Mouse (Mus musculus): Measurements from ENCODE around the gene Nrsn2.
"Not testable (repeated sequence)": the region's sequence is repeated elsewhere in the genome, so short reads cannot be mapped to it uniquely, and the experiment has no call there.

Gene Nrsn2

DNA sequence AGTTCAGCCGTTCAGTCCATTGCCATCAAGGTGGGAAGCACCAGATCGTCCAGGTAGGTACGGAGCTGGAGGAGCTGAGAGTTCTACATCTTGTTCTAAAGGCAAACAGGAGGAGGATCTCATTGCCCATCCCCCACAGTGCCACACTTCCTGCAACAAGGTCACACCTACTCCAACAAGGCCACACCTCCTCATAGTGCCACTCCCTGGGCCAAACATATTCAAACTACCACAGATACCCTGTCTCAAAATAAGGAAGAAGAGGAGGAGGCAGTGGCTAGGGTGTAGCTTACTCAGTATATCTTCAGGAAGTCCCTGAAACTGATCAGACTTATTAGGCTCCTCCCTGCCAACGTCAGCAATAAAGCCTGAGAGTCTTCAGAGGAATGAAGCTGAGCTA is 7.8 kb upstream of the Nrsn2 start:
- no peak for DNase-seq (ENCODE audit: low spot score in 2 of 2)

- DNase-seq (ENCODE audit: low spot score in 2 of 2), result no peak
Measured at GRCm38 (mm10) chr2:152375652-152376344, 640 bp downstream of the Nrsn2 start.

DNA sequence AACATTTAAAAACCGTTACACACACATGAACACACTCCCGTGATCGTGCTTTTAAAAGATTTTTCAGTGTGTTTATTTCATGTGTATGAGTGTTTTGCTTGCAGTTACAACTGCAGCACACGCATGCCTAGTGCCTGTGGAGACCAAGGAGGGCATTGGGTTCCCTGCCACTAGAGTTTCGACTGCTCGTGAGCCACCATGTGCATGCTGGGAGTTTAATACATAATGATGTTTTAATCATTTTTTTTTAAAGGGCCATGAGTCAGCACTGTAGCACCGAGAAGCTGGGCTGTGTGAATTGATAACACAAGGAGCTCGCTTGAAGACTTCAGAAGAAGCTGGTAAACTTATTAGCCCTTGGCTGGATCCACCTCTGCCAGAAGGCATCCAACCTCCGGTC is 2.9 kb downstream of the Nrsn2 start:
- no peak for DNase-seq (ENCODE audit: low spot score in 2 of 2)

DNA sequence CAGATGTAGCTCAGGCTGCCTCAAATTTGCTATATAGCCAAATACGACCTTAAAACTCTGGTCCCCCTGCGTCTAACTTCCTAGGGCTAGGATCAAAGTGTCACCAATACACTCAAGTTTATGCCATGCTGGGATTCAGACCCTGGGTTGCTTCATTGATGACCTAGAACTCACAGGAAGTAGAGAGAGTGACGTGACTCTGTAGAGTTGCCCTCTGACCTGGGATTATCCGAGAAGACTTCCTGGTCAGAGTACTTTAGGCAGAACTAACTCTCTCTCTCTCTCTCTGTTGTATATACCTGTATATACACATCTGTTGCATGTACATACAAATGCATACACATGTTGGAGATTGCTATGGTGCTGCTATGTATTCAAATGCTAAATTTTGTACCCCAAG is 3.8 kb downstream of the Nrsn2 start:
- DNase-seq (ENCODE audit: low spot score in 2 of 2), result no peak

DNA sequence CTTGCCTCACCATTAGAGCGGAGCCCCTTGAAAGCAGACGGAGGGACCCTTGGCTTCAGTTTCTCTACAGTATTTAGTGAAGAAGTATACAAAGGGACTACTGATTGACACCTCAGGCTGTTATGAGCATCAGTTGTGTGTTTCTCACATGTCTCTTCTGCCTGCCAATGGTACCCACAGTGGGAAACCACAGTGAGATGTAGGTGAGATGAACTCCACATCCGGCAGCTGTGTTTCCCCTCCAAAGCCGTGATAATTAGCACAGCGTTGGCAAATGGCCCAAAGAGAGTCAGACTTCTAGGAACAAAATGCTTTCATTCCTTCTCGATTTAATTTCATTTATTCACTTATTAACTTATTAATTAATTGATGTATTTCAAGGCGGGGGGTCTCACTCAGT is 4.3 kb downstream of the Nrsn2 start:
- DNase-seq (ENCODE audit: low spot score in 2 of 2), result peak; percentile 67 to 83

- DNase-seq (ENCODE audit: low spot score in 2 of 2), result peak; percentile 50 to 66
Measured at GRCm38 (mm10) chr2:152368532-152369140, 7.8 kb downstream of the Nrsn2 start.

GRCm38 (mm10) chr2:152367917-152368316 is 8.5 kb downstream of the Nrsn2 start:
- DNase-seq (ENCODE audit: low spot score in 2 of 2), result no peak

DNA sequence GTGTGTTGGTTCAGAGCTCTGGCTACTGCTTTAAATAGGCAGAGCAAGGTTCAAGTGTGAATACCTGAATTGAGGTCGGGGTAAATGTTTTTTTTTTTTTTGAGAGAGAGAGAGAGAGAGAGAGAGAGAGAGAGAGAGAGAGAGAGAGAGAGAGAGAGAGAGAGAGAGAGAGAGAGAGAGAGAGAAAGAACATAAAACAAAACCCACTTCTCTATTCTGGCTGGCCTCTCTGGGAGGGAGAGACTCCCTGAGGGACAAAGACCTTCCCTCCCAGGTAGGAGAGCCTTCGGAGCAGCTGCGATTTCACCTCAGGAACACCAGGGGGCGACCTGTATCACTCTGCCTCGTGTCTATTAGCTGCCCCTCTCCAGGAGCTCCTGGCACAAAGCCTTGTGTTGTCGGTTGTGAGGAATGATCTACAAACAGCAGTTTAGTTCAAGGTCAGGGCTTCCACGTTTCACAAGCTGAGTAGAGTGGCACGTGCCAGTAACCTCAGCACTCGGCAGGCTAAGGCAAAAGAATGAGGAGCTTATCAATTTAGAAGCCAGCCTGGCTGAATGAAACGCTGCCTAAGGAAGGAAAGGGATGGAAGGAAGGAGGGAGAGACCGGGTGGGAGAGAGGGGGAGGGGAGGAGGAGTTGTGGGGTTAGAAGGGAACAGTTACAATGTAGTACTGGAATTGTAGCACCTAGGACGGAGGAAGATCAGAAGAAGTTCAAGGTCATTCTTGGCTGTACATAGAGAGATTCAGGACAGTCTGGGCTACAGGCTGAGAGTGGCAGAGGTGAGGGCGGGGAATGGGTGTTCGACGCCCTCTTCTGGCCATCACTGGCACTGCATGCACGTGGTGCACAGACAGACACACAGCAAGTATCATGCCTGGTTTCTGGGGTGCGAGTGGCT is 12.9 kb downstream of the Nrsn2 start:
- peak; percentile 51 to 70 for DNase-seq (ENCODE audit: low spot score in 2 of 2)

DNA sequence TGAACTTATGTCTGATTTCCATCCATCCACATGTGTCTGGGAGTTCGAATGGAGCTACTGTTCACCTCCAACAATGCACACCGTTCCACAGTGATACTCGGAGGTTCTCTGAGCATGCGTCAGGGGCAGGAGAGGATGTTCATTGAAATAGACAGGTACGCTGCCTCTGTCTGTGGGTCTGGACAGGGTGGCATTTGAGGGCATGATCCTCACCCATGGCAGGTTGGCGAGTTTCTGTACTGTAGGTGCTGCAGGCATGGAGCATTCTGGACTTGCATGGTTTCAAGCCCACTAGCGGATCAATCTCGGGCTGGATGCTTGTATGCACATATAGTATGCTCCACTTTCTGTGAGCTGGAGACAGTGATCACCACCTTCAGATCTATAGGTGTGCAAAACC is 15.2 kb downstream of the Nrsn2 start:
- DNase-seq (ENCODE audit: low spot score in 2 of 2), result no peak

GRCm38 (mm10) chr2:152360271-152360775 is 16.1 kb downstream of the Nrsn2 start:
- DNase-seq (ENCODE audit: low spot score in 2 of 2), result peak; percentile 46 to 55

- no peak for DNase-seq (ENCODE audit: low spot score in 2 of 2)
Measured at GRCm38 (mm10) chr2:152359616-152360015, 16.8 kb downstream of the Nrsn2 start.

- DNase-seq (ENCODE audit: low spot score in 2 of 2), result not testable (repeated sequence)
Measured at GRCm38 (mm10) chr2:152358977-152359376, 17.5 kb downstream of the Nrsn2 start.

GRCm38 (mm10) chr2:152357254-152357653 is 19.2 kb downstream of the Nrsn2 start:
- DNase-seq (ENCODE audit: low spot score in 2 of 2), result no peak

DNA sequence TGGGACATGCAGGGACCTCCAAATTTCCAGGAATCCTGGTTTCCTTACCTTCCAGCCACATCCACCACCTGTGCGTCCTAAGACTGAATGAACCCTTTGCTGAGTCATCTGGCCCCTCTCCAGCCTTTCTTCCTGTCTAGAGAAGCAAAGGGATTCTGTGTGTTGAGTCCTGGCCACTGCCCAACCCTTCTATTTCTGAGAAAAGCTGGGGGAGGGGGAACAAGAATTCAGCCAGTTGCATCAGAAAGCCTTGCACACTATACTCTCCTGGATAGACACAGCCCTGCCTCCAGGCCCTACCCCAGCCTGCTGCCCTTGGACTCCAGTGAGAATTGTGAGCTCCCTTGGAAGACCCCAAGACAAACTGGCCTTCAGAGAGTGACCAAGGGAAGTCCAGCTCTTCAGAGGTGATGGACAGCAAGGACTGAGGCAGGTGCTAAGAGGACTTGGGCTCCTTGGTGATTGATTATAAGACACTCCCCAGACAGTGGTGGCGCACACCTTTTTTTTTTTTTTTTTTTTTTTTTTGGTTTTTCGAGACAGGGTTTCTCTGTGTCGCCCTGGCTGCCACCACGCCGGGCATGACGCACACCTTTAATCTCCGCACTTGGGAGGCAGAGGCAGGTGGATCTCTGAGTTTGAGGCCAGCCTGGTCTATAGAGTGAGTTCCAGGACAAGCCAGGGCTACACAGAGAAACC is 26.4 kb downstream of the Nrsn2 start:
- no peak for DNase-seq (ENCODE audit: low spot score in 2 of 2)

GRCm38 (mm10) chr2:152349205-152349604 is 27.2 kb downstream of the Nrsn2 start:
- no peak for DNase-seq (ENCODE audit: low spot score in 2 of 2)

GRCm38 (mm10) chr2:152347722-152348121 is 28.7 kb downstream of the Nrsn2 start:
- DNase-seq (ENCODE audit: low spot score in 2 of 2), result no peak

GRCm38 (mm10) chr2:152346776-152347465 is 29.5 kb downstream of the Nrsn2 start:
- no peak for DNase-seq (ENCODE audit: low spot score in 2 of 2)

GRCm38 (mm10) chr2:152345393-152345792 is 31.0 kb downstream of the Nrsn2 start:
- DNase-seq (ENCODE audit: low spot score in 2 of 2), result no peak

GRCm38 (mm10) chr2:152344909-152345308 is 31.5 kb downstream of the Nrsn2 start:
- DNase-seq (ENCODE audit: low spot score in 2 of 2), result no peak

- no peak for DNase-seq (ENCODE audit: low spot score in 2 of 2)
Measured at GRCm38 (mm10) chr2:152344361-152344760, 32.1 kb downstream of the Nrsn2 start.
